Mouse (Mus musculus) liver, embryonic 11.5 days (tissue): ENCODE measurements around the gene Gm4553. TPM values are rescaled to one million over a fixed set of nuclear protein-coding genes. Genes with fewer than 3 reads are reported as not detected.
"Not testable (repeated sequence)": the region's sequence is repeated elsewhere in the genome, so short reads cannot be mapped to it uniquely, and the experiment has no call there.

Experiments
- ATAC-seq: fragments of 200-750 bp; cut with Nextera tagmentation; replicated peaks from 2 replicates; pipeline ENCODE4 v1.8.0; 2017; ENCODE audit warnings: moderate number of reproducible peaks, mild to moderate bottlenecking, moderate TSS enrichment, moderate library complexity; ENCODE audit not compliant: low FRiP score
- DNase-seq: peaks from one replicate; pipeline ENCODE4 v3.0.0-alpha.2; 2017; ENCODE audit warnings: low spot score
- H3K27ac ChIP-seq: fragments of 300-500 bp; sonication (generic); 2 replicates; pipeline ENCODE4 v1.5.1; 2014; ENCODE audit warnings: mild to moderate bottlenecking, low read depth, low read length, control low read depth
- H3K27me3 ChIP-seq: fragments of 300-500 bp; sonication (generic); replicated peaks from 2 replicates; pipeline ENCODE4 v1.6.1; 2014; ENCODE audit warnings: low read length, mixed read lengths; ENCODE audit not compliant: control insufficient read depth, insufficient read depth
- H3K36me3 ChIP-seq: fragments of 300-500 bp; sonication (generic); 2 replicates; pipeline ENCODE4 v1.6.1; 2014; ENCODE audit warnings: mild to moderate bottlenecking, low read length, moderate library complexity, mixed read lengths; ENCODE audit not compliant: control insufficient read depth, insufficient read depth
- H3K4me1 ChIP-seq: fragments of 300-500 bp; sonication (generic); replicated peaks from 2 replicates; pipeline ENCODE4 v1.6.1; 2014; ENCODE audit warnings: low read length, mixed read lengths; ENCODE audit not compliant: control insufficient read depth, insufficient read depth
- H3K4me2 ChIP-seq: fragments of 300-500 bp; sonication (generic); 2 replicates; pipeline ENCODE4 v1.6.1; 2014; ENCODE audit warnings: mild to moderate bottlenecking, control low read depth, moderate library complexity
- H3K4me3 ChIP-seq: fragments of 300-500 bp; sonication (generic); 2 replicates; pipeline ENCODE4 v1.5.1; 2014; ENCODE audit warnings: low read depth, low read length, control low read depth
- H3K9ac ChIP-seq: fragments of 300-500 bp; sonication (generic); 2 replicates; pipeline ENCODE4 v1.6.1; 2014; ENCODE audit warnings: low read depth, low read length, control low read depth
- H3K9me3 ChIP-seq: fragments of 300-500 bp; sonication (generic); 2 replicates; pipeline ENCODE4 v1.6.1; 2016; ENCODE audit warnings: low read length, inconsistent platforms, mixed read lengths; ENCODE audit not compliant: control insufficient read depth
- WGBS: fragments of 180-500 bp; shearing (Covaris S2); extraction: QIAGEN DNeasy Blood & Tissue Kit; methylation state at CpG from one replicate; pipeline ENCODE4 v1.1.7; 2014; 5-methylcytosine and 5-hydroxymethylcytosine counted together
- polyA plus RNA-seq: library from polyadenylated mRNA; unstranded; fragments of >200 nt; fragmentation: Nextera tagmentation; extraction: Ambion mirVana; gene quantifications from 2 replicates; pipeline ENCODE4 v1.2.1, GENCODE M21; 2014

The Gm4553 gene
- polyA plus RNA-seq, 1 experiment from 2014 or later = not detected

GRCm38 (mm10) chr7:142181021-142181420 lies 15.5 kb upstream of the Gm4553 start:
- H3K4me3 ChIP-seq = no peak overlapping the region

DNA sequence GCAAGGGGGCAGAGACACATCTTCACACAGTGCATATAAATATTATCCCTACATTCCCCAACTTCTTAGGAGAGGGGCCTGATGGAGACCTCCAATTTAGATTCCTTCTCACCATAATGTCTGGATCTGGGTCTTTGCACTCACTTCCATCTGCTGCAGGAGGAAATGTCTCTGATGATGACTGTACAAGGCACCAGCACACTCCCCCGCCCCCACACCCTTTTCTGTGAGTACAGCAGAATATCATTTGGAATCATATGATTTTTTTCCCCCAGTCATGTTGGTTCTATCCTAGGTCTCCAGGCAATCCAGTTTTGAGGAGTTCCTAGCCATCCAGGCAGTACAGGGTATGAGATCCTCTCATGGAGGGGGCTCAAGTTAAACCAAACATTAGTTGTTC lies 13.1 kb upstream of the Gm4553 start:
- Histone ChIP-seq H3K36me3 (no peaks in the 10 kb centered on the region), H3K4me2 (no peak overlapping the region), H3K9ac (no peak overlapping the region), H3K27me3 (no peaks in the 10 kb centered on the region), H3K27ac (no peak overlapping the region), H3K4me3 (no peak overlapping the region), H3K9me3 (no peaks in the 10 kb centered on the region), H3K4me1 (no peaks in the 10 kb centered on the region)
- no peak for ATAC-seq
- DNase-seq = no peak
- WGBS = 74% methylated on average over 1 of the region's 1 CpGs

More at GRCm38 (mm10) chr7:142181021-142181420, 15.5 kb upstream of the Gm4553 start:
- no peaks in the 10 kb centered on the region for H3K9me3 ChIP-seq
- ATAC-seq (no peak), DNase-seq (no peak)
- H3K27me3 ChIP-seq = no peaks in the 10 kb centered on the region
- H3K9ac ChIP-seq = no peak overlapping the region
- no peak overlapping the region for H3K4me2 ChIP-seq
- H3K4me1 ChIP-seq = no peaks in the 10 kb centered on the region
- WGBS = 32% methylated on average over 1 of the region's 1 CpGs
- H3K27ac ChIP-seq = no peak overlapping the region
- H3K36me3 ChIP-seq = no peaks in the 10 kb centered on the region

DNA sequence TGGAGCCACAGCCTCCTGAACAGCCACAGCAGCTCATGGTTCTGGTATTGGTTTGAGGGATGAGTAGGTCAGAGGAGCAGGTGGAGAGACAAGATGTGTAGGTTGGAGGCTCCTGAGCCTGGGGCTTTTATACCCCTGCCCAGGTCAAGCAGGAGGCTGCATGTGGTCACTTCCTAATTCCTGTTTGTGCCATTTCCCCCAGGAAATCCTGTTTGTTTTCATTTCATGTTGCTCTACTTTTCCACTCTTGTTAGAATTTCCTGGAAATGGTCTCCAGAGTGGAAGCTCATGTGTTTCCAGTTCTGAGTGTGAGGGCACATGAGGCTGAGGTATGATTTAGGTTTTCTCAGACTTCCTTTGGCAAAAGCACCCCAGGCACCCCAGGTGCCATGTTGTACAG lies 10.4 kb upstream of the Gm4553 start, which contains the start of gene Krtap5-2:
Gene Krtap5-2 (minus strand): TSS at position 101 of the 400 bp plus-strand sequence.
- not testable (repeated sequence) for H3K36me3 ChIP-seq, H3K9ac ChIP-seq, H3K27ac ChIP-seq, H3K4me3 ChIP-seq, H3K9me3 ChIP-seq, H3K4me2 ChIP-seq, H3K4me1 ChIP-seq, ATAC-seq, H3K27me3 ChIP-seq, DNase-seq

DNA sequence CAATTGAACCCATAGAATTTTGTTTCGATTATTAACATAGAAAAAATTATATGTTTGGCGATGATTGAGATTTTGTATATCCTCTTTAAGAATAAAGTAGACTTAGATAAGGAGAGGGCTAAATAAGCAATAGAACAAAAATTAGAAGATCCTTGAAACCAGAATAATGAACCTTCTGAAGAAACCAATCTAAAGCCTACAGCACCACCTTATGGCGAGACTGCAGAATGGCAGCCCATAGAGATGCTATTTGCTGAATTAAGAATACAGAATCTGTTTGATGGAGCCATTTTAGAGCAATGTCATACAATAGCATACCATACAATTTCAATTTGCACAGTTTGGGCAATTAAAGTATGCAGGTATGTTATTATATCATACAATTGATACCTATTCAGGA lies 4.3 kb upstream of the Gm4553 start:
- DNase-seq = no peak

GRCm38 (mm10) chr7:142159366-142159765 lies 6.2 kb downstream of the Gm4553 start:
- 87% methylated on average over 3 of the region's 3 CpGs for WGBS
- no peak overlapping the region for H3K4me3 ChIP-seq
- no peak for DNase-seq
- H3K36me3 ChIP-seq = no peaks in the 10 kb centered on the region
- no peak overlapping the region for H3K27ac ChIP-seq
- H3K4me2 ChIP-seq = no peak overlapping the region
- no peaks in the 10 kb centered on the region for H3K9me3 ChIP-seq
- no peaks in the 10 kb centered on the region for H3K4me1 ChIP-seq
- H3K27me3 ChIP-seq = no peaks in the 10 kb centered on the region; the same call in 1 of the 2 replicates
- no peak overlapping the region for H3K9ac ChIP-seq
- ATAC-seq = no peak

More for the DNA sequence above, 4.3 kb upstream of the Gm4553 start:
- 42% methylated on average over 3 of the region's 3 CpGs for WGBS
- Histone ChIP-seq H3K27me3 (no peaks in the 10 kb centered on the region), H3K27ac (no peak overlapping the region), H3K9ac (no peak overlapping the region), H3K36me3 (no peaks in the 10 kb centered on the region), H3K4me3 (no peak overlapping the region), H3K4me2 (no peak overlapping the region), H3K4me1 (no peaks in the 10 kb centered on the region), H3K9me3 (no peaks in the 10 kb centered on the region)
- ATAC-seq = no peak

DNA sequence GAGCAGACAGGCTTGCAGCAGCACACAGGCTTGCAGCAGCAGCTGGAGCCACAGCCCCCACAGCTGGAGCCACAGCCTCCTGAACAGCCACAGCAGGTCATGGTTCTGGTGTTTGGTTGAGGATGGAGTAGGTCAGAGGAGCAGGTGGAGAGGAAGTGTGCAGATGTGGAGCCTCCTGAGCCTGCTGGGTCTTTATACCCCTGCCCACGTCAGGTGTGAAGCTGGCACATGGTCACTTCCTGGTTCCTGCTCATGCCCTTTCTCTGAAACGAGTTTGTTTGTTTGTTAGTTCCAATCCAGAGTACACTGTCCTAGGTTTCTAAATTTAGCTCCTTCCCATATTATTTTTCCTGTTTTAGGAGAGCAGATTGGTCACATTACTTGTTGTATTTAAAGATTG lies 8.5 kb downstream of the Gm4553 start, which contains the start of gene Gm29735:
Gene Gm29735 (minus strand): TSS at position 101 of the 400 bp plus-strand sequence.
- H3K9me3 ChIP-seq, H3K36me3 ChIP-seq, H3K27ac ChIP-seq, H3K27me3 ChIP-seq, H3K4me2 ChIP-seq, H3K9ac ChIP-seq, ATAC-seq, H3K4me1 ChIP-seq, H3K4me3 ChIP-seq, DNase-seq: not testable (repeated sequence)
- WGBS = 53% methylated on average over 2 of the region's 2 CpGs

DNA sequence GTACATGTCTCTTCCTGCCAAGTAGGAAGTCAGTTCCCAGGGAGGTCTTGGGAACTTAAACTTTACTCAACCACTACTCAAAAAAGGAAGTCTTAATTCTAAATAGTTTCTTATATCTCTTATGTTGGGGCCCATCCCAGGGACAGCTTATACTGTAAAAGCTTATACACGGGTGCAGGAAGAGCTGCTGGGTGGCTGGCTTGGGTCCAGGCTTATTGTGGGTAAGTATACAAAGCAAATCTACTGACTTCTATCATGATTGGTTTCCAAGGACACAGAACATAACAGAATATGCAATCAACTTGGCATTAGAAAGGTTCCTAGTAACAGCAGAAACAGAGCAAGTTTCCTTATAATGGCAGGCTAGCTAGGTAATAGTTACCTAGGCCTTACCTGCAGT lies 10.2 kb downstream of the Gm4553 start:
- H3K4me3 ChIP-seq = no peak overlapping the region
- 71% methylated on average over 1 of the region's 1 CpGs for WGBS

GRCm38 (mm10) chr7:142152191-142152590 lies 13.3 kb downstream of the Gm4553 start:
- no peak overlapping the region for H3K9ac ChIP-seq
- no peak overlapping the region for H3K4me2 ChIP-seq
- 82% methylated on average over 4 of the region's 4 CpGs for WGBS
- no peaks in the 10 kb centered on the region for H3K9me3 ChIP-seq
- DNase-seq = no peak
- no peak overlapping the region for H3K27ac ChIP-seq
- no peak for ATAC-seq
- no peaks in the 10 kb centered on the region for H3K36me3 ChIP-seq
- H3K4me1 ChIP-seq = no peaks in the 10 kb centered on the region
- H3K27me3 ChIP-seq = no peaks in the 10 kb centered on the region; the same call in 1 of the 2 replicates
- no peak overlapping the region for H3K4me3 ChIP-seq

More for the DNA sequence above, 10.2 kb downstream of the Gm4553 start:
- H3K4me2 ChIP-seq = no peak overlapping the region
- H3K27me3 ChIP-seq = no peaks in the 10 kb centered on the region; the same call in 1 of the 2 replicates
- no peak overlapping the region for H3K9ac ChIP-seq
- no peak overlapping the region for H3K27ac ChIP-seq
- DNase-seq (no peak), ATAC-seq (no peak)
- no peaks in the 10 kb centered on the region for H3K9me3 ChIP-seq
- no peaks in the 10 kb centered on the region for H3K4me1 ChIP-seq
- no peaks in the 10 kb centered on the region for H3K36me3 ChIP-seq

- Histone ChIP-seq H3K9ac (no peak overlapping the region), H3K36me3 (no peaks in the 10 kb centered on the region), H3K4me1 (no peaks in the 10 kb centered on the region), H3K9me3 (no peaks in the 10 kb centered on the region), H3K4me3 (no peak overlapping the region), H3K27me3 (no peaks in the 10 kb centered on the region), H3K4me2 (no peak overlapping the region), H3K27ac (no peak overlapping the region)
- DNase-seq (no peak), ATAC-seq (no peak)
Observed at GRCm38 (mm10) chr7:142148633-142149032, 16.9 kb downstream of the Gm4553 start.
